Mouse (Mus musculus) heart, embryonic 13.5 days (tissue): ENCODE measurements at regions not wholly inside any gene's neighbourhood (a gene's known extent, or its start where the extent isn't known, plus 50 kb on each side); places are given as distances from the start of the nearest gene placed in this dataset.

Experiments used
- ATAC-seq: fragments of 200-750 bp; cut with Nextera tagmentation; 2 replicates; pipeline ENCODE4 v1.8.0; 2017; ENCODE audit warnings: moderate TSS enrichment; ENCODE audit not compliant: insufficient number of reproducible peaks, low FRiP score, low TSS enrichment; ENCODE audit errors: extremely low read depth
- H3K27ac ChIP-seq: fragments of 300-500 bp; sonication (generic); replicated peaks from 2 replicates; pipeline ENCODE4 v1.5.1; 2015; ENCODE audit warnings: moderate library complexity, mild to moderate bottlenecking, inconsistent platforms
- H3K27me3 ChIP-seq: fragments of 300-500 bp; sonication (generic); replicated peaks from 2 replicates; pipeline ENCODE4 v1.6.1; 2015; ENCODE audit warnings: mild to moderate bottlenecking, inconsistent platforms
- H3K36me3 ChIP-seq: fragments of 300-500 bp; sonication (generic); 2 replicates; pipeline ENCODE4 v1.6.1; 2015; ENCODE audit warnings: mild to moderate bottlenecking, inconsistent platforms
- H3K4me1 ChIP-seq: fragments of 300-500 bp; sonication (generic); 2 replicates; pipeline ENCODE4 v1.6.1; 2015; ENCODE audit warnings: inconsistent platforms
- H3K4me2 ChIP-seq: fragments of 300-500 bp; sonication (generic); 2 replicates; pipeline ENCODE4 v1.6.1; 2015; ENCODE audit warnings: inconsistent platforms, mild to moderate bottlenecking, moderate library complexity
- H3K4me3 ChIP-seq: fragments of 300-500 bp; sonication (generic); 2 replicates; pipeline ENCODE4 v1.5.1; 2015; ENCODE audit warnings: moderate library complexity, mild to moderate bottlenecking, inconsistent platforms
- H3K9ac ChIP-seq: fragments of 300-500 bp; sonication (generic); 2 replicates; pipeline ENCODE4 v1.6.1; 2015; ENCODE audit warnings: inconsistent platforms, mild to moderate bottlenecking, moderate library complexity
- H3K9me3 ChIP-seq: fragments of 300-500 bp; sonication (generic); 2 replicates; pipeline ENCODE4 v1.6.1; 2016; ENCODE audit warnings: inconsistent platforms
- WGBS: fragments of 180-500 bp; shearing (Covaris S2); methylation state at CpG from one replicate; pipeline ENCODE4 v1.1.7; 2015; ENCODE audit warnings: mixed read lengths; 5-methylcytosine and 5-hydroxymethylcytosine counted together

- WGBS = 59% methylated on average over 6 of the region's 6 CpGs
- peaks cover 8% of the 10 kb centered on the region; the same call in 1 of the 2 replicates for H3K9me3 ChIP-seq
- H3K27ac ChIP-seq = no peak overlapping the region
- H3K9ac ChIP-seq = no peak overlapping the region
- H3K4me3 ChIP-seq = no peak overlapping the region
- H3K4me2 ChIP-seq = no peak overlapping the region
- no peaks in the 10 kb centered on the region for H3K4me1 ChIP-seq
- no peaks in the 10 kb centered on the region for H3K36me3 ChIP-seq
- no peak for ATAC-seq
- H3K27me3 ChIP-seq = no peaks in the 10 kb centered on the region
Observed at GRCm38 (mm10) chr9:92991759-92992158, 449.7 kb downstream of the Plod2 start.

- no peak overlapping the region for H3K27ac ChIP-seq
- no peak for ATAC-seq
- H3K4me1 ChIP-seq = no peaks in the 10 kb centered on the region
- 61% methylated on average over 2 of the region's 2 CpGs for WGBS
- no peak overlapping the region for H3K4me3 ChIP-seq
- H3K36me3 ChIP-seq = no peaks in the 10 kb centered on the region
- H3K4me2 ChIP-seq = no peak overlapping the region
- H3K27me3 ChIP-seq = no peaks in the 10 kb centered on the region
- H3K9me3 ChIP-seq = peaks cover 8% of the 10 kb centered on the region; the same call in 1 of the 2 replicates
- no peak overlapping the region for H3K9ac ChIP-seq
Observed at GRCm38 (mm10) chr9:92996156-92996555, 454.1 kb downstream of the Plod2 start.

GRCm38 (mm10) chr9:93005182-93005953, 463.3 kb downstream of the Plod2 start:
- Histone ChIP-seq H3K9ac (no peak overlapping the region), H3K36me3 (no peaks in the 10 kb centered on the region), H3K4me1 (no peaks in the 10 kb centered on the region), H3K4me2 (no peak overlapping the region), H3K9me3 (no peaks in the 10 kb centered on the region), H3K4me3 (no peak overlapping the region), H3K27ac (no peak overlapping the region), H3K27me3 (no peaks in the 10 kb centered on the region)
- 63% methylated on average over 3 of the region's 3 CpGs for WGBS
- ATAC-seq = no peak

GRCm38 (mm10) chr9:93008511-93009302, 466.7 kb downstream of the Plod2 start:
- Histone ChIP-seq H3K9me3 (no peaks in the 10 kb centered on the region), H3K9ac (no peak overlapping the region), H3K4me2 (no peak overlapping the region), H3K36me3 (no peaks in the 10 kb centered on the region), H3K4me1 (no peaks in the 10 kb centered on the region), H3K4me3 (no peak overlapping the region), H3K27ac (no peak overlapping the region), H3K27me3 (no peaks in the 10 kb centered on the region)
- WGBS = 64% methylated on average over 4 of the region's 4 CpGs
- ATAC-seq = no peak

GRCm38 (mm10) chr9:93044298-93044912, 502.4 kb downstream of the Plod2 start:
- no peak overlapping the region for H3K27ac ChIP-seq
- WGBS = 77% methylated on average over 10 of the region's 10 CpGs

GRCm38 (mm10) chr9:93072140-93072539, 530.1 kb downstream of the Plod2 start:
- Histone ChIP-seq H3K9me3 (no peaks in the 10 kb centered on the region), H3K4me2 (no peak overlapping the region), H3K27me3 (no peaks in the 10 kb centered on the region), H3K9ac (no peak overlapping the region), H3K36me3 (no peaks in the 10 kb centered on the region), H3K27ac (no peak overlapping the region), H3K4me1 (no peaks in the 10 kb centered on the region), H3K4me3 (no peak overlapping the region)
- 59% methylated on average over 3 of the region's 3 CpGs for WGBS
- ATAC-seq = no peak

More at GRCm38 (mm10) chr9:93044298-93044912, 502.4 kb downstream of the Plod2 start:
- H3K4me3 ChIP-seq = no peak overlapping the region
- H3K9me3 ChIP-seq = no peaks in the 10 kb centered on the region
- no peak for ATAC-seq
- no peak overlapping the region for H3K4me2 ChIP-seq
- no peaks in the 10 kb centered on the region for H3K27me3 ChIP-seq
- no peaks in the 10 kb centered on the region for H3K36me3 ChIP-seq
- H3K9ac ChIP-seq = no peak overlapping the region
- H3K4me1 ChIP-seq = no peaks in the 10 kb centered on the region

- no peak for ATAC-seq
- H3K4me1 ChIP-seq = no peaks in the 10 kb centered on the region
- 78% methylated on average over 1 of the region's 1 CpGs for WGBS
Observed at GRCm38 (mm10) chr9:93083114-93083513, 541.1 kb downstream of the Plod2 start.

GRCm38 (mm10) chr9:93098008-93098581, 556.1 kb downstream of the Plod2 start:
- H3K4me3 ChIP-seq = no peak overlapping the region
- H3K9me3 ChIP-seq = no peaks in the 10 kb centered on the region
- H3K36me3 ChIP-seq = no peaks in the 10 kb centered on the region
- H3K9ac ChIP-seq = no peak overlapping the region
- H3K4me2 ChIP-seq = no peak overlapping the region
- no peaks in the 10 kb centered on the region for H3K4me1 ChIP-seq
- no peak overlapping the region for H3K27ac ChIP-seq
- no peak for ATAC-seq
- 52% methylated on average over 1 of the region's 1 CpGs for WGBS
- no peaks in the 10 kb centered on the region for H3K27me3 ChIP-seq

More at GRCm38 (mm10) chr9:93083114-93083513, 541.1 kb downstream of the Plod2 start:
- no peak overlapping the region for H3K4me3 ChIP-seq
- no peak overlapping the region for H3K27ac ChIP-seq
- no peaks in the 10 kb centered on the region for H3K36me3 ChIP-seq
- H3K9me3 ChIP-seq = no peaks in the 10 kb centered on the region
- no peaks in the 10 kb centered on the region for H3K27me3 ChIP-seq
- H3K9ac ChIP-seq = no peak overlapping the region
- H3K4me2 ChIP-seq = no peak overlapping the region

GRCm38 (mm10) chr9:93130561-93130960, 588.5 kb downstream of the Plod2 start:
- 68% methylated on average over 1 of the region's 1 CpGs for WGBS
- Histone ChIP-seq H3K4me1 (no peaks in the 10 kb centered on the region), H3K4me3 (no peak overlapping the region), H3K9me3 (no peaks in the 10 kb centered on the region), H3K27ac (no peak overlapping the region), H3K4me2 (no peak overlapping the region), H3K9ac (no peak overlapping the region), H3K27me3 (no peaks in the 10 kb centered on the region), H3K36me3 (no peaks in the 10 kb centered on the region)
- no peak for ATAC-seq

GRCm38 (mm10) chr9:93131620-93132200, 589.7 kb downstream of the Plod2 start:
- Histone ChIP-seq H3K9me3 (no peaks in the 10 kb centered on the region), H3K27me3 (no peaks in the 10 kb centered on the region), H3K4me1 (no peaks in the 10 kb centered on the region), H3K4me3 (no peak overlapping the region), H3K9ac (no peak overlapping the region), H3K27ac (no peak overlapping the region), H3K36me3 (no peaks in the 10 kb centered on the region), H3K4me2 (no peak overlapping the region)
- ATAC-seq = no peak

GRCm38 (mm10) chr9:93136349-93136748, 594.3 kb downstream of the Plod2 start:
- Histone ChIP-seq H3K27ac (no peak overlapping the region), H3K4me2 (no peak overlapping the region), H3K9ac (no peak overlapping the region), H3K4me3 (no peak overlapping the region), H3K36me3 (no peaks in the 10 kb centered on the region), H3K4me1 (no peaks in the 10 kb centered on the region), H3K27me3 (no peaks in the 10 kb centered on the region), H3K9me3 (no peaks in the 10 kb centered on the region)
- no peak for ATAC-seq
- 63% methylated on average over 1 of the region's 1 CpGs for WGBS
